Mouse (Mus musculus): ENCODE results near the gene Gm49380. TPM values are rescaled to one million over a fixed set of nuclear protein-coding genes. Genes with fewer than 3 reads are reported as not detected.

Gm49380 gene
- polyA plus RNA-seq (2015; fragmentation: Nextera tagmentation; extraction: Ambion mirVana): 0.29 and 0.30 TPM in 2 replicates

DNA sequence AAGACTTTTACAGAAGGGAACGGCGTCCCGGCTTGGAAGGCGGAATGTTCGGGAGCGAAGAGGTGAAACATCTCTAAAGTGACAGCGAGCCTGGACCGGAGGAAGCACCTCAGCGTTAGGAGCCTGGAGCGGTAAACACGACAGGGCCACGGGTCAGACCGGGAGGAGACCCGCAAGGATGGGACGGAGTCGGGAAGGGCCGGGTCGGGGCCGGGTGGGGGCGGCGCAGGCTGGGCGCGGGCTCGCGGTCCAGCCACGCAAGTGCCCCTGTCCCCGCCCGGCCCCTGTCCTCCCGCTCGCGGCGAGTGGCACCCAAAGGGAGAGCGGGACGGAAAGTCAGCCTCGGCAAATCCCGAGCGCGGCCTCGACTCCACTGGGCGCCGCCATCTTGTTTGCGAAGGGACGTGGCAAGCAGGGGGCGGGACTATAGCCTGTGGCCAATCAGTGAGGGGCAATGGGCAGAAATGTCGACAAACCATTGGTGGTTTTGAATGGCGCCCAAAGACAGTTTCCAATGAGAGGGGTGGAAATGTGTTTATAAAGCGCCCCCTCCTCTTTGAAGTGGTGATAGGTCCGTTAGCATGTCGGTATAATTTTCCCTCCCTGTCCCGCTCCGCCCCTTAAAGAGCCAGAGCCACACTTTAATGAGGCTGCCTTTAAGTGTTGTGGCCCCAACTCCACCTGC lies at the start of gene Gm49380, which contains the start of gene Rnf26:
Gene Gm49380 (minus strand): TSS at position 396 of the 685 bp plus-strand sequence.
Gene Rnf26 (minus strand): TSS at position 413 of the 685 bp plus-strand sequence.
- TF ChIP-seq EP300 (IDR thresholded peaks at IDR 0.05) (no peak), CTCF (IDR thresholded peaks at IDR 0.05) (no peak)
- H3K9me3 ChIP-seq (ENCODE audit: low read length): no peaks in the 10 kb centered on the region
- H3K27ac ChIP-seq (ENCODE audit: low read length): no peak within 1 kb of the TSS
- H3K27me3 ChIP-seq (replicated peaks; ENCODE audit: insufficient read depth, low read length): no peaks in the 10 kb centered on the region
- peak within 1 kb of the TSS; percentile 53 for H3K9ac ChIP-seq (replicated peaks; ENCODE audit: low read depth)
- peak; percentile 99 for DNase-seq (ENCODE audit: low spot score)
- H3K4me1 ChIP-seq (ENCODE audit: insufficient read depth, low read depth, low read length): peaks cover 13% of the 10 kb centered on the region
- H3K36me3 ChIP-seq (ENCODE audit: insufficient read depth, low read length): no peaks in the 10 kb centered on the region
- 1% methylated on average over 37 of the region's 51 CpGs for WGBS
- peak within 1 kb of the TSS; percentile 73 for H3K4me3 ChIP-seq (ENCODE audit: low read depth, low read length)
- H3K4me2 ChIP-seq (replicated peaks; ENCODE audit: low read depth, low read length): peak within 1 kb of the TSS; percentile 59
- peak; percentile 98 for ATAC-seq

GRCm38 (mm10) chr9:44159886-44160285 lies 46.6 kb upstream of the Gm49380 start:
- Histone ChIP-seq H3K9ac (replicated peaks; ENCODE audit: low read depth) (no peak overlapping the region), H3K4me1 (ENCODE audit: insufficient read depth, low read depth, low read length) (no peaks in the 10 kb centered on the region), H3K27me3 (replicated peaks; ENCODE audit: insufficient read depth, low read length) (no peaks in the 10 kb centered on the region), H3K4me3 (ENCODE audit: low read depth, low read length) (no peak overlapping the region), H3K9me3 (ENCODE audit: low read length) (no peaks in the 10 kb centered on the region), H3K27ac (ENCODE audit: low read length) (no peak overlapping the region), H3K36me3 (ENCODE audit: insufficient read depth, low read length) (peaks cover 28% of the 10 kb centered on the region), H3K4me2 (replicated peaks; ENCODE audit: low read depth, low read length) (no peak overlapping the region)
- TF ChIP-seq CTCF (IDR thresholded peaks at IDR 0.05) (no peak), EP300 (IDR thresholded peaks at IDR 0.05) (no peak)
- 82% methylated on average over 3 of the region's 3 CpGs for WGBS
- DNase-seq (ENCODE audit: low spot score): no peak
- ATAC-seq: no peak

DNA sequence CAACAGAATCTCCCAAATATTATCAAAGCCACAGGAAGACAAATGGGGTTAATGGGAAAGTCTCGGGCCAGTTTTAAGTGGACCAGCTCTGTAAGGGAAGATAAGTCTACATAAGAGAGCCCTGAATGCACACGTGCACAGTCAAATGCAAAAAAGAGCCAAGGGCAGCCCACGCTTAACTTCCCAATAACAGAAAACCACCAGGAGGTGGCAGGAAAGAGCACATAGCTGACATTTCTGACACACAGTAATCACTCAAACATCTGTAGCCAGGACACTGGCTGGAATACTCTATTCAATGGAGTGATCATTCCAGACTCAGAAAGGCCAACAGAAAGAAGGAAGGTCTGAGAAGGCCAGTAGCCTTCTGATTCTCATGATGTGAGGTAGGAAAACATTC lies 34.0 kb upstream of the Gm49380 start:
- no peaks in the 10 kb centered on the region for H3K9me3 ChIP-seq (ENCODE audit: low read length)
- peak; percentile 34 for DNase-seq (ENCODE audit: low spot score)

DNA sequence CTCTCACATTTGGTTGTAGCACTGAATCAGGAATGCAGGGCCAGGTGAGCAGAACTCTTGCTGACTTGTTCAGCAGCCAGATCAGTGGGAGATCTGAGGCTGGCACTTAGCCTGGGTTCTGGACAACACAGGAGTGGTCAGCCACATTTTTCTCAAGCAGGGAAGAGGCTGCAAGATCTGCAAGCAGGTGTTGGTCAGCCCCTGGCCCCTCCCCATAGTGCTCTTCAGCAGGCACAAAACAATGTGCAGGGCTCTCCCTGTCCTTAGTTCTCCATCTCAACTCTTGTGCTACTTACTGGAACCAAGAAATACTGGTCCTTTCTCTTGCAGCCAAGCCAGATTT lies 31.4 kb upstream of the Gm49380 start:
- ATAC-seq: no peak
- peaks cover 10% of the 10 kb centered on the region for H3K36me3 ChIP-seq (ENCODE audit: insufficient read depth, low read length)
- TF ChIP-seq CTCF (IDR thresholded peaks at IDR 0.05): no peak
- TF ChIP-seq EP300 (IDR thresholded peaks at IDR 0.05): no peak
- no peak overlapping the region for H3K4me2 ChIP-seq (replicated peaks; ENCODE audit: low read depth, low read length)
- no peak overlapping the region for H3K27ac ChIP-seq (ENCODE audit: low read length)
- H3K27me3 ChIP-seq (replicated peaks; ENCODE audit: insufficient read depth, low read length): no peaks in the 10 kb centered on the region
- H3K4me3 ChIP-seq (ENCODE audit: low read depth, low read length): no peak overlapping the region
- H3K9me3 ChIP-seq (ENCODE audit: low read length): no peaks in the 10 kb centered on the region
- no peaks in the 10 kb centered on the region for H3K4me1 ChIP-seq (ENCODE audit: insufficient read depth, low read depth, low read length)
- no peak for DNase-seq (ENCODE audit: low spot score)
- no peak overlapping the region for H3K9ac ChIP-seq (replicated peaks; ENCODE audit: low read depth)

More for the DNA sequence above, 34.0 kb upstream of the Gm49380 start:
- Histone ChIP-seq H3K4me3 (ENCODE audit: low read depth, low read length) (no peak overlapping the region), H3K36me3 (ENCODE audit: insufficient read depth, low read length) (no peaks in the 10 kb centered on the region; the same call in 1 of the 2 replicates), H3K4me1 (ENCODE audit: insufficient read depth, low read depth, low read length) (no peaks in the 10 kb centered on the region), H3K27ac (ENCODE audit: low read length) (no peak overlapping the region), H3K9ac (replicated peaks; ENCODE audit: low read depth) (no peak overlapping the region), H3K4me2 (replicated peaks; ENCODE audit: low read depth, low read length) (no peak overlapping the region), H3K27me3 (replicated peaks; ENCODE audit: insufficient read depth, low read length) (no peaks in the 10 kb centered on the region)
- WGBS: 43% methylated on average over 3 of the region's 3 CpGs
- peak; percentile 25; the same call in 1 of the 2 replicates for ATAC-seq
- no peak for TF ChIP-seq EP300 (IDR thresholded peaks at IDR 0.05)
- peak; percentile 73 for TF ChIP-seq CTCF (IDR thresholded peaks at IDR 0.05)

DNA sequence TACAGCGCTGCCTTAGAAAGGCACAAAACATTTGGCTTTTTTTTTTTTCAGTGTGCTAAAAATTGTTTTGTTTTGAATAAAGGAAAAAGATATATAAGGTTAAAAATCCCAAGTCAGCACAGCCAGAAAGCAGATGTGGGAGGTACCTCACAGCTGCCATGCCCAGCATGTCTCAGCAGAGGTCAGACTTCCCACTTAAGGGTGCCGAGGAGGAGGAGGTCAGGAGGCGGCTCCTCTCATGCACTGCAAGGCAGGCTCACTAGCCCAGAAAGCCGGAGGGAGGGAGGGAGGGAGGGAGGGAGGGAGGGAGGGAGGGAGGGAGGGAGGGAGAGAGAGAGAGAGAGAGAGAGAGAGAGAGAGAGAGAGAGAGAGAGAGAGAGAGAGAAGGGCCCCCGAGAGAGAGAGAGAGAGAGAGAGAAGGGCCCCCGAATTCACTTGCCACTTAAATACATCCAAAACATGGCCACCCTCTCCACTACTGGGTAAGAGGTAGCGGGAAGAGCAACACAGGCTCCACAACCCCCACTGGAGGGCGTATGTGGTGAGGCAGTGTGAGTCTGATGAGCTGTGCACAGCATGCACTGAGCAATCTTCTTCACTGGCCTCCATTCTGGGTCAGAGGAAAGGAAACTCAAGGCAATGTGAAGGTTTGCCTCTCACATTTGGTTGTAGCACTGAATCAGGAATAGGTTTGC lies 30.9 kb upstream of the Gm49380 start:
- H3K9ac ChIP-seq (replicated peaks; ENCODE audit: low read depth): no peak overlapping the region
- H3K27me3 ChIP-seq (replicated peaks; ENCODE audit: insufficient read depth, low read length): no peaks in the 10 kb centered on the region
- ATAC-seq (peak; percentile 77), DNase-seq (ENCODE audit: low spot score) (peak; percentile 63)
- peaks cover 14% of the 10 kb centered on the region for H3K36me3 ChIP-seq (ENCODE audit: insufficient read depth, low read length)
- no peak overlapping the region for H3K4me2 ChIP-seq (replicated peaks; ENCODE audit: low read depth, low read length)
- WGBS: 32% methylated on average over 7 of the region's 8 CpGs
- H3K9me3 ChIP-seq (ENCODE audit: low read length): no peaks in the 10 kb centered on the region
- peak; percentile 59 for TF ChIP-seq CTCF (IDR thresholded peaks at IDR 0.05)
- TF ChIP-seq EP300 (IDR thresholded peaks at IDR 0.05): no peak
- H3K4me1 ChIP-seq (ENCODE audit: insufficient read depth, low read depth, low read length): no peaks in the 10 kb centered on the region
- H3K27ac ChIP-seq (ENCODE audit: low read length): no peak overlapping the region
- no peak overlapping the region for H3K4me3 ChIP-seq (ENCODE audit: low read depth, low read length)

GRCm38 (mm10) chr9:44143421-44143820 lies 30.1 kb upstream of the Gm49380 start:
- no peak overlapping the region for H3K27ac ChIP-seq (ENCODE audit: low read length)
- no peak overlapping the region for H3K4me2 ChIP-seq (replicated peaks; ENCODE audit: low read depth, low read length)
- TF ChIP-seq EP300 (IDR thresholded peaks at IDR 0.05) (no peak), CTCF (IDR thresholded peaks at IDR 0.05) (no peak)
- peaks cover 19% of the 10 kb centered on the region for H3K36me3 ChIP-seq (ENCODE audit: insufficient read depth, low read length)
- H3K9me3 ChIP-seq (ENCODE audit: low read length): no peaks in the 10 kb centered on the region
- H3K27me3 ChIP-seq (replicated peaks; ENCODE audit: insufficient read depth, low read length): no peaks in the 10 kb centered on the region
- no peak overlapping the region for H3K4me3 ChIP-seq (ENCODE audit: low read depth, low read length)
- no peak overlapping the region for H3K9ac ChIP-seq (replicated peaks; ENCODE audit: low read depth)
- ATAC-seq (no peak), DNase-seq (ENCODE audit: low spot score) (no peak)
- 77% methylated on average over 5 of the region's 5 CpGs for WGBS
- no peaks in the 10 kb centered on the region for H3K4me1 ChIP-seq (ENCODE audit: insufficient read depth, low read depth, low read length)

All from lung, postnatal 0 days (tissue).